Mouse (Mus musculus): ENCODE results near the gene Osbpl9.

DNA sequence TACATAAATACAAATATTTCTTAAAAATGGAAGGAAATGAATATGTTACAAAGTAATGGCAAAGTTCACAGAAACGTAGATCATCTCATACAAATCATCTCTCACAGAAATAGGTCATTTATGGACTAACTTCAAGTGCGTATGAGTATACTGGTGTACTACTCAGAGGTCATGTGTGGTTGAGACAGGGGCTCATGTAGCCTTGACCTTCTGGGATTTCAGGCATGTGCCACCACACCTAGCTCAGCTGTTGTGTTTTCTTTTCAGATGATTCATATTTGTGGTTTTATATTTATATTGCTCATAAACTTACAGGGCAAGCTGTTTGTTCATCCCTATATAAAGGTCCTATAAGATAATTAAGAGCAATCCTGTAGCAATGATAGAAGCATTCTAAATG lies 171.8 kb downstream of the Osbpl9 start:
- TF ChIP-seq POLR2A (IDR thresholded peaks at IDR 0.05; ENCODE audit: insufficient read length, low read depth): no peak
- TF ChIP-seq MAX (IDR thresholded peaks at IDR 0.05; ENCODE audit: low read depth): no peak
- TF ChIP-seq E2F4 (IDR thresholded peaks at IDR 0.05; ENCODE audit: insufficient read depth): no peak
- no peak for TF ChIP-seq USF1 (IDR thresholded peaks at IDR 0.05; ENCODE audit: low read depth)
- TF ChIP-seq REST (IDR thresholded peaks at IDR 0.05; ENCODE audit: insufficient read depth, insufficient read length): no peak
- no peak for TF ChIP-seq POLR2AphosphoS2 (IDR thresholded peaks at IDR 0.05; ENCODE audit: insufficient read length, low read depth)
- no peak for TF ChIP-seq CEBPB (IDR thresholded peaks at IDR 0.05; ENCODE audit: insufficient read depth, poor library complexity, severe bottlenecking)
- TF ChIP-seq SRF (IDR thresholded peaks at IDR 0.05; ENCODE audit: control insufficient read depth, insufficient read length, low read depth): no peak
- peak in 1 of 3 experiments; percentile 35 for TF ChIP-seq MYOD1 (IDR thresholded peaks at IDR 0.05; ENCODE audit: control insufficient read depth in 1 of 3, insufficient read length in 2 of 3, low read depth in 2 of 3)
- no peak for TF ChIP-seq TCF12 (IDR thresholded peaks at IDR 0.05; ENCODE audit: insufficient read depth, poor library complexity, severe bottlenecking)
- peak in 2 of 3 experiments; percentile 23 to 26 for TF ChIP-seq MYOG (IDR thresholded peaks at IDR 0.05; ENCODE audit: control insufficient read depth in 1 of 3, insufficient read depth in 1 of 3, insufficient read length in 2 of 3, low read depth in 2 of 3)
